Mouse (Mus musculus) cerebellum, postnatal 14 days (tissue): ENCODE data around the gene Bbs4.
"Not testable (repeated sequence)": the region's sequence is repeated elsewhere in the genome, so short reads cannot be mapped to it uniquely, and the experiment has no call there.

Experiments used
- DNase-seq, 2 experiments: peaks; one replicate each; pipeline ENCODE4 v3.0.0; 2021; ENCODE audit warnings: mixed read lengths in 2 of 2

Gene Bbs4

DNA sequence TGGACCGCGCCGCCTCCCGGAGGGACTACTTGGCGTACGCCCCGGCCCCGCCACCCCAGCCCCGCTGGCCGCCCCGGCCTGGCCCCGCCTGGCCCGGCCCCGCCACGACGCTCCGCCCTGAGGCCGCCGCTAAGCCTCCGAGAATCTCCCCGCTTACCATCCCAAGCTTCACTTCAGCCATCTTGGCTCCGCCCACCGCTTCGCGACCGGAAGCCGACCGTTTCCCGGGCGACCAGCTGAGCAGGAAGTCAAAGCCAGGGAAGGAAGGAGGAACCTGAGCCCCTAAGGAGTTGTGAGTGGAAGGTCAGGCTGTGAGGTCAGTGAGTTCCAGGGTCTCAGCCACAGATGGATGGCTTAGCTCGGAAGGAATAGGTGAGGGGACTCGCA, at the start of gene Bbs4:
Bbs4 (minus strand) TSS at position 256 of the 387 bp plus-strand sequence.
- DNase-seq: peak; percentile 92 to 93

DNA sequence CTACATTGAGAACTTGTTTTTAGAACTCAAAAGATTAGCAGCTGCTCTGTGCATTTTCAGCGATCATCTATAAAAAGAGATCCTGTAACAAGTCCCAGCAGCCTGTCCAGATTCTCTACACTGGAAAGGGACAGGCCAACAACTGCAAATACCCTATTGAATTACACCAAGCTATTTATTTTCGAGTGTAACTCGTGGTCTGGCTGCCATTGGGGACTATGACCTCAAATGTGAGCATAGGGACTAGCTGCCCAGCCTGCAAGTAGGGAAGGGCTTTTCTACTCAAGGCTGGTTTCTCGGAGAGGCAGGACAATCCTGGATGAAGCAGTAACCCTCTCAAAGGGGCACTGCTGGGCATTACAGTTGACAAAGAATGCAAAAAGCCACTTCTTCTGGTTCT, 35.8 kb upstream of the Bbs4 start:
- DNase-seq: no peak

DNA sequence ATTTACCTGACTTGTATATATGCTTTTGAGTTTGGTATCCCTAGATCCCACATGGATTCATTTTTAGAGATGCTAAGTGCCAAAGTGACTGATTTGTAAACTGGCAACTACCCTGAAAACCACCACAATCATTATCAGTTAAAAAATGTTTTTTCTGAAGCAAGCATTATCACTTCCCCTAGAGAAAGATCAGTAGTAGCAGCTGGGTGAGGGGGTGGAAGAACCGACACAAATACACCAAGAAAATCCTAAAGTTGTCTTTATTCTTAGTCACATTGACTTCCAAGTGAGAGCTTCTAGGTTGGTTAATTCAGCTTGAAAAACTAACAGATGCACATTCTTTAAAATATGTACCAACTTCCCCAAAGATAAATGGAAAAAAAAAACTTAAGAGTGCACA, 35.0 kb upstream of the Bbs4 start:
- DNase-seq: no peak

DNA sequence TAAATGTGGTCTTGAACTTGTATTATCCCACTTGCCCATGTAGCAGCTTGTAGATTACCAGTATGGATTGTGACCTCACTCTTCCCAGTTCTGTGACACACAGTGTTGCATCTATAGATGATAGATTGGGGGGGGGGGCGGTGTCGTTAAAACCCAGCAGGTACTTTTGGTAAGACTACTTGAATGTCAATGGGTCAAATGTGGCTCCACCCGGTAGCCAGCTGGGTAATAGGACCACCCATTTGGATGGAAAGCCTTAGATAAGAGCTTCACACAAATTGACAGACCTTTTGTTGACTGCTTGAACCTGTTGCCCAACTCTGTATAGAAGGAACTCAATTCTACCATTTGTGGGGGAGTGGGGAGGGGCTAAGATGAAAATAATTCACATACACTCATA, 34.2 kb upstream of the Bbs4 start:
- no peak for DNase-seq

DNA sequence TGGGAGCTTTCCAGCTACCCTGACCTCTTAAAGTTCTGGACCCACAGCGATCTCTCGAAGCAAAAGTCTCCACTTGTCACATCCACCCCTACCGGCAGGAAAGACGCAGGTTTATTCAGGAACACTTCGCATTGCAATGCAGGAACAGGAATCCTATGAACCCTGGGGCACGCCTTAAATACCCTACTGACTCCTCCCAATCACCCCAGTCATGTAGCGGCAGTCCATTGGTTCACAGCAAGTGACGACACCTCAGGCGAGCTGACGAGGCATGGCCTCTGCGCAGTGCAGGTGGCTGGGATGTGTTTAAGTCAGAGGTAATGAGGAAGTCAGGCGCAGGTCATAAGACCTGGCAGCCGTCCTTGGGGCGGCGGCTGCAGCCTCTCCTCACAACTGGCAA, 22.3 kb upstream of the Bbs4 start:
- DNase-seq: no peak

DNA sequence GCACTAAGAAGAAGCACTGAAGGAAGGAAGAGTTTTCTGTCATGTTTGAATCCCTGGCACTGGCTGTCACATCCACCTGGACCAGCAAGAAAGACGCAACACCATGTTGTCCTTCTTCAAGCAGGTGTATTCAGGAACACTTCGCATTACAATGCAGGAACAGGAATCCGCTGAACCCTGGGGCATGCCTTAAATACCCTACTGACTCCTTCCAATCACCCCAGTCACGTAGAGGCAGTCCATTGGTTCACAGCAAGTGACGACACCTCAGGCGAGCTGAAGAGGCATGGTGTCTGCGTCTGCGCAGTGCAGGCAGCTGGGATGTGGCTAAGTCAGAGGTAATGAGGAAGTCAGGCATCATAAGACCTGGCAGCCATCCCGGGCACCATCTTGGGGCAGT, 16.3 kb upstream of the Bbs4 start:
- DNase-seq: no peak

DNA sequence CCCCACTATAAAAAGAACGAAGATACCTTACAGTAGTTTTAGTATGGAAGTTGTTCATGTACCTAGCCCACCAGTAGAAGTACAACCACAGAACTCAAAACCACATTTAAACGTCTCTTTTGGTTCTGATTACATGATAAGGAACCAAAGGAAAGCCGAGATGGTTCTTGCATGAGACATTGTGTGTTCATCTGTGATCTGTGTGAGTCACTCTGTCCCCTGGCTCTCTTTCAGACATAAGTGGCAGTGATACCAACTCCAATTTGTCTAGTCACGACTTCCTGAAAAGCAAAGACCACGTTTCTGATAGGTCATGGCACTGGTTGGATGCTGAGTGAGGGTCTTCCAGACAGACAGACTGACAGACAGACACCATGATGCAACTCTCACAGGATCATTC, 15.9 kb upstream of the Bbs4 start:
- DNase-seq: no peak

DNA sequence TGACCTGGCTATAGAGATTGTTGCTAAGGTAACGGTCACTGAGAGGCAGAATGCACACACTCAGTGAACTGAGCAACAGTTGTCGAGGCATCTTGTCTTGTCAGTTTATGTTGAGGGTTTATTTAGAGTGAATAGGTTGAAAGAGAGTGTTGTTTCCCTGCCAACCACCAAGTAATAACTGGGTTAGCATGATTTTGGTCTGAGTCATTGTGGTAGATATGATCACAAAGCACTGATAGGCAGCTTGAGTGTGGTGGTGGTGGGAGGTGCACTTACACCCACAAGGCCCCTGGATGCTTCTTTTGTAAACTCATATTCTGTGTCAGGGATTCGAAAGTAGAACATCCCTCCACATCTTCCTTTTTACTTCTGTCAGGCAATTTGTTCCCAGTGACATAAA, 7.2 kb upstream of the Bbs4 start:
- not testable (repeated sequence) for DNase-seq

DNA sequence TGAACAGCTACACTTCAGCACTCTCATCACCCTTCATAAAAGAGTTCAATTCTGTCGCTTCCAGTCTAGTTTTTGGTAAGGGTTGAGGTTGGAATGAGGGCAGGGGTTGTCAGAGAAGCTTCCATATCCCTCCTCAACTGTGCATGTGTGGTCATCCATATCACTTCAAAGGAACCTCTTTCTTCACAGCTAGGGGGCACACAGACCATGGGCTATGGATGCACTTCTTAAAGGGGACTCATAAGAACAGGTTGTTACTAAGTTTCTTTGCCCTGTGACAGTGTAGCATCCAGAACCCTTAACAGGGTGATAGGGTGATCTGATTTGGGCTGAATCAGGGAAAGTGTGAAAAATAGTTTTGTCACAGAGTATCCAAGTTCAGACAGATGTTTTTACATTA, 4.7 kb upstream of the Bbs4 start:
- DNase-seq: not testable (repeated sequence)

DNA sequence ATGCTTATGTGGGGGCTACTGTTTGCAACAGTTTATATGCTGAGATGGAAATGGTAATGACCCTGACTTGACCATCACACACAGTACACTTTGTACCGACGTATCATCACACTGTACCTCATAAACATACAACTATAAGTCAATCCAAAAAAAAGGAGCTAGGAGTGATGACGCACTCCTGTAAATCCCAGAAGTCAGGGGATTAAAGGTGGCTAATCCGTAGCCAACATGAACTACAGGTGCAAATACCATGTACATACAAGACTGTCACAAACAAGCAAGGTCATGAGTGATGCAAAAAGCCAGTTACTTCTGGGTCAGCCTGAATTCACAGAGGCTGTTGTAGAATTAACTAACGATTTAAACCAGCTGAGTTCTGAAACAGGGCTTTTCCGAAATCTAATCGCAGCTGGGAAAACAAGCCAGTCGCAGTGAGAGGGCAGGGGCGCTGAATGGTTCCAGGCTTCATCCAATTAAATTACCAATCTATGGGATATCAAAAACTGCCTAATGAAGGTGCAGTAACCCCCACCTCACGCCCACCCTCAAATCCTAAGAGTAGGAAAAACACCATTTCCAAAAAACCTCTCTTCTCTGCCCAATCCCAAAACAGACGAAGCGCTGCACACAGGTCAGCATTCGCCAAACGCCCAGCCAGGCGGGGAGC, 589 bp downstream of the Bbs4 start:
- no peak for DNase-seq

DNA sequence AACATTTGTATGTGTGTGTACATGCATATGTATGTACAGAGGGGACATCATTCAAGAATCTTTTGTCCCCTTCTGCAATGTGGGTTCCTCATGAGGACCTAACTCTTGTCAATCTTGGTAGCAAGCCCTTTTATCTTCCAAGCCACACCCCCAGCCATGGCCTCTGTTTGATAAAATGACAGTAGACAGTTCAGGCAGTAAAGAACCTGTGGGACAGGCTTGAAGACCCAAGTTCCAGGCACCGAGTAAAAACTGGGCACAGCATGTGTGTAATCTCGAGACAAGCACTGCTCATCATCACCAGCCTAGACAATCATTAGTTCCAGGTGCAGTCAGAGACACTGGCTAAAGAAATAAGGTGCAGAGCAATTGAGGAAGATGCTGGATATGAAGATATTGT, 7.1 kb downstream of the Bbs4 start:
- DNase-seq: no peak

DNA sequence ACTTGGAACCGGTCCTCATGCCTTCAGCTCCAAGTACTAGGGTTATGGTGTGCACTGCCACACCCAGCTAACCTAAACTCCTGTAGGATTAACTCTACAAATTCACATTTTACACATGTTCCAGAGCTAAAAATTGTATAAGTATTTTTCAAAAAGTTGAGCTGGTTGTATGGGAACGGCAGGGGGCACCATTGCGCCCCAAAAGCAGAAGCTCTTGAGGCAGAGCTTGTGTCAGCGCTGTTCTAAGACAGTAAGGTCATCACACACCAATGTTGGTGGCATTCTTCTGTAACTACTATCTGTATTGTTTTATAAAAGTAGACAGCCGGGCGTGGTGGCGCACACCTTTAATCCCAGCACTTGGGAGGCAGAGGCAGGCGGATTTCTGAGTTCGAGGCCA, 13.3 kb downstream of the Bbs4 start:
- peak; percentile 12 to 13 for DNase-seq

DNA sequence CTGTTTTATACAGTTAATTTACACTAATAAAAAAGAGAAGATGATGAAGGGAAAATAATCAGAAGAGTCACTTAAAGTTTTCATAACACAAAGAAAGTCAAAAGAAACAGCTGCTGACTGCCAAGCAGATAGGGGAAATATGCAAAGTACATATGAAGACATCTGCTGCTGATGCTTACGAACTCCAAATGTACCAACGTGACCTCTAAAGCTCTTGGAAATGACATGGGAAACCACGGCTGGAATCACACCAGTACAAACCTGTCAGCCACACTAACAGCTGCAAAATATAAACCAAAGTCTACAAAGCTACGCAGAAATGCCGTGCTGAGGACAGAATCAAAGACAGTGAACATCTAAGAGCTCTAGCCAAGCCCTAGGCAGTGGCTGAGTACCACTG, 14.2 kb downstream of the Bbs4 start:
- DNase-seq: no peak

DNA sequence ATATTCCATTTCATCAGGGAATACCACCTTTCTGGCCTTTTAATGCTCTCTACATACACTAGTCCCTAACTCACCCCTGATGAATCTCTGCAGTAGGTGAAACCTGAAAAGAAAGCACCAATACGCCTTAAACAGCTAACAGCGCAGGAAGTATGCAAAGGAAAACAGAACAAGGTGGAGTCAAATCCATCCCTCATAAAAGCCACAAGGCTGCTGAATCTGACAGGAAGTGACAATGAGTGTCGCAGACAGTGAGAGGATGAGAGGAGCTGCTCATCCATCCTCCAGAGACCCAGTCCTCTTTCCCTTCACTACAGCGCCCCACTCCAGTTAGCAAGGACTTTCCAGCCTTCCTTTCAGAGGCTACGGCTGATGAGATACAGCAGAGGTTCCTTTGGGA, 14.9 kb downstream of the Bbs4 start:
- no peak for DNase-seq

DNA sequence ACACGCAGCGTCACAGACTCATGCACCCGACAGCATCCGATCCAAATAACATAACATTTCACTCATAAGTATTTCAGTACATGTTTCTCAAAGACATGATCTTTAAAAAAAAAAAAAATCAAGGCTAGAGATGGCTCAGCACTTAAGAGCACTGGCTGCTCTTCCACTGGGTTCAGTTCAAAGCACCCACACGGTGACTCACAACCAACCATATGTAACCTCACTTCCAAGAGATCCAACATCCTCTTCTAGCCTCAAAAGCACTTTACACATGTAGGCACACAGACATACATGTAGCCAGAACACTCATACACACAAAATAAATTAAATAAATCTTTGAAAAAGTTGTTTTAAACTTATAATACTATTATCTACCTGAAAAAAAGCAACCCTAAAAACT, 15.4 kb downstream of the Bbs4 start:
- no peak for DNase-seq

DNA sequence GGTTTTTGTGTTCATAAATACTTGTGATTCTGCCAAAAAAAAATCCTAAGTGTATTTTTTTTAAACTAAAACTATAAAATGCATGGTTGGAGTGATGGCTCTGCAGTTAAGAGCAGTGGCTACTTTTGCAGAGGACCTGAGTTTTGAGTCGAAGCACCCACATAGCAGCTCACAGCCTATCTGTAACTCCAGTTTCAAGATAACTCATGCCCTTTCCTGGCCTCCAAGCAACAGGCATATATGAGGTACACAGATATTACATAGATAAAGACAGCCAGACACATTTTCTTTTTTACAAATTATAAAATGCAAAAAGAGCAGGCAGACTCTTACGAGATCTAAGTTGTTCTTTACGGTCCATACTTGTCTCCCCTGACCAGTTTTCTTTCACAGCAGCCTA, 16.8 kb downstream of the Bbs4 start:
- no peak for DNase-seq

DNA sequence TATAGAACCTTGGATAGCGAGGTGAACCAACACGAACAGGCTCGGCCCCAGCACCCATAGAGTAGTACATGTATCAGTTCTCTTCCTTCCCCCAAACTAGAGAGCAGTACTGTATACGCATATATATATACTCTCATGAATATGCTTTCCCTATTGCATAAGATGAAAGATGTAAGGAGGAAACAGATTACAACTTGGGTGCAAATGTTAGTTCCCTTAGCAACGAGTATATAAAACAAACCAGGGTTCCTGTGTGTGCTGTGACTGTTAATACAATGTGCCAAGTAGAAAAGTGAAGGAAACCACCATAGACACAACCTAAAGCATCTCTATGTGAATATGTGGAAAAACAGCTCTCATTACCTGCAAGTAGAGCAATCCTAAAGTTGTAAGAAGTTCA, 23.3 kb downstream of the Bbs4 start:
- no peak for DNase-seq

DNA sequence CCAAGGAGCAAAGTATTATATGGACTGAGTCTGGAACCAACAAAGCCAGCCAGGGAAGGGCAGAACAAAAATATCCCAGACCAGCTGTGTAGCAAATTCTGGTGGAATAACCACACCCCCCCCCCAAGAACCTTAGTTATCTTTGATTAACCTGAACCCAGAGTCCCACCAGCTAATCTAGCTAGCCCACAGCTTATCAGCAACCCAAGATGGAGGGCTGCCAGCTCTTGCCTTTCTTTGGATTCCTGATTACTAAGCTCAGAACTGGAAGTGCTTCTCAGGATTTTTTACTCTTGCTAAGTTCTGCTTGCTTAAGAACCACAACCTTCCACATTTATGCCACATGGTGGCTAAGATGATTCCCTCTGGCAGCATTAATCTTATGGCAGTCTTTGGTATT, 29.0 kb downstream of the Bbs4 start:
- DNase-seq: no peak

DNA sequence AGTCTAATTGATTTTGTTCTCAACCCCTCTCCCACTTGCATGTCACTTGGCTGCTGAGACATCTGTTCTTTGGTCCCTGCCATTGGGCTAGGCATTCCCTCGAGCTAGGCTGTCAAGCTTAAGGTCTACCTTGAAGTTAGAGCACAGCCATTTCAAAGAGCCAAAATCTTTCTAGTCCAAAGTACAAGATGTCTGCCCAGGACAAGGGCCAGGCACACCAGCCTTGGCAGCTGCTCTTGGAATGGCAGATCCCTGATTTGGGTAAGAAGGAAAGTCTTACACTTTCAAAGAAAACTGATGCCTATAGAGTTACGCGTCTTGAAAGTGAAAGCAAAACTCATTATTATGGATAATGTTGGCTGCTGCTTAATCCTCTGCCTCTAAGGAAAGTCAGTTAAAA, 37.1 kb downstream of the Bbs4 start:
- no peak for DNase-seq

DNA sequence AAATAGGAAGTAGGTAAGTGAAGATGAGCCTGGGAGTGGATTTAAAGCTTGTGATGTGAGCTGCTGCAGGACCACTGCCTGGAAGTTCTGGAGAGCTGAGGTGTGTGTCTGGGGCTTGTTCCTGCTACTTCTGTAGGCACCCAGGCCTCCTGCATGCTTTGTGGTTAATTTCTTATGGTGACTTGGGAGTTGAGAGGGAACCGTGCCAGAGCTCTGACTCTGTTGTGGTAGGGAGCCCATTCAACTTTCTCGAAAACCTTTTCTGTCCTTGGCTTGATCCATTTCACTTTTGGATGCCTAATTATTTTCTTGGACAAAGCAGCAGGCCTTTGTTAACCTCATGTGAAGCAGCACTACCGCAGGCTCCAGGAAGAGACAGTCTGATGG, 42.0 kb downstream of the Bbs4 start:
- DNase-seq: no peak

DNA sequence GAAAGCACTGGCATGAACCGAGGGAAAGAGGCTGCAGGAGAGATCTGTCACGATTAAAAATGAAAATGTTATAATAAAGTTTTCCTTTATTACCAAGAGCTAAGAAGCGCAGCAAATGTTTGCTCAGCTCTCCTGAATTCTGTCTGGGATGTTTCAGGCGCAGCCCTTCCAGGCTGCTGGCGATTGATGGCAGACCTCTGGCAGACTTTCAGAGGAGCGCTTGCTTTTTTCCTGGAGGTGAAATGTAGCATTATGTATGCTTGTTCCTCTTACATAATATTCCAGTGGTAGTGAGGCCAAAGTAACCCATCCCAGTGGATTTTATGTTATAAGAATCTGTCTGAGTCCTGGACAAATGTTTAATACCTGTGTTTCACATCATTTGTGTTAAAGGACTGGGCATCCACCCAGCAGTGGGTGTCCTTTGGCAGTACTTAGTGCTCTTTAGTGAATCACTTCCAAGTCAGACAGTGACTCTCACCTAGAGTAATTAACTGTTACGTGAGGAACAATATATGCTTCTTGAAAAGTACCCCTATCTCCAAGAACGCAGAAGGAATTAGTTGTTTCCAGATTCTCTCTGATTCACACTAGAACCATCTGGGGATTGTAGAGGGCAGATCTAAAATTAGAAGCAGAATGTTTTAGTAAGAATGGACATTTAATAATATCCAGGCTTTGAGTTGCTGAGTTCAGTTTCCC, 42.6 kb downstream of the Bbs4 start:
- no peak for DNase-seq

DNA sequence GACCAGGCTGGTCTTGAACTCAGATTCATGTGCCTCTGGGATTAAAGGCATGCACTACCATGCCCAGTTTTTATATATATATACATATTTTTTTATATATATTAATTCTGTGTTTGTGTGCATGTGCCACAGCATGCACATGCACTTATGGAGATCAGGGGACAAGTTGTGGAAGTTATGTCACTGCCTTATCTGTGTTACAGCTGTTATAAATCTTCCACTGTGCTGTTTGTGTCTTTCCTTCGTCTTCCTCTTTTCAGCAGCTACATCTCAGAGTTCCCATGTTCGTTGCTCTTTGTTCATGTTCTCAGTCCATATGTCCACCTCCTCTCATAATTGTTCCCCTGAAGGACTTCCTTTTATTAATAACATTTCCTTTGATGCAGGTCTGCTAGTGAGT, 45.4 kb downstream of the Bbs4 start:
- DNase-seq: no peak

DNA sequence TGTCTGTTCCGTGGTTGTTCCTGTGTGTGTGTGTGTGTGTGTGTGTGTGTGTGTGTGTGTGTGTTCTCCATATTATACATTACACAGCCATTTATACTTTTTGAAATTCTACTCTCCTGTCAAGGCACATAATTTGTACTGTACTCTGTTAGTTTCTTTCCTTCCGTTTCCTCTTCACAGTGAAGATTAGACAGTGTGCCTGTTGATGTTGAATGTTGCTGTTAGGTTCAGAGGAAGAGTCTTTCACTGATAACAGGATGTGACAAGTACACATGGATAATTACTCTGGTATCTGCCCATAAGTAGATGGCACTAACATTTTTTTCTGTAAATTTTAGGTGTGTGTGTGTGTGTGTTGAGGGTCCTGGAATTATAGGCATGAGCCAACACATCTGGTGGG, 56.9 kb downstream of the Bbs4 start:
- no peak for DNase-seq

DNA sequence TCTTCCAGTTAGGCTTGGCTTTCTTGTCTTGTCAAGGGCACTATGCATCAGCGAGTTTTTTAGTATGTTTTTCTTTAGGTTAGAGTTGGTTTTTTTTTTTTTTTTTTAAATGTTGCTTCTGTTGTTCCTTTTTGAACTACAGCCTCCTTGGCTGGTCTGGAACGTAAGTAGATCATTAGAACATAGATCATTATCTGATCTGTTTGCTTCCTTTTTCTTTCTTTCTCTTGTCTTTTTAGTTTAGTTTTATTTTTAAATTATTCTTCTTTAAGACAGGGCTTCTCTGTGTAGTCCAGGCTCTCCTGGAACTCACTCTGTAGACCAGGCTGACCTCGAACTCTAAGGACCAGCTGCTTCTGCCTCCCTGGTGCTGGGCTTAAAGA, 60.8 kb downstream of the Bbs4 start:
- no peak for DNase-seq
